8 mouse cellular contexts compared by ENCODE assay signal in the genomic region with DNA sequence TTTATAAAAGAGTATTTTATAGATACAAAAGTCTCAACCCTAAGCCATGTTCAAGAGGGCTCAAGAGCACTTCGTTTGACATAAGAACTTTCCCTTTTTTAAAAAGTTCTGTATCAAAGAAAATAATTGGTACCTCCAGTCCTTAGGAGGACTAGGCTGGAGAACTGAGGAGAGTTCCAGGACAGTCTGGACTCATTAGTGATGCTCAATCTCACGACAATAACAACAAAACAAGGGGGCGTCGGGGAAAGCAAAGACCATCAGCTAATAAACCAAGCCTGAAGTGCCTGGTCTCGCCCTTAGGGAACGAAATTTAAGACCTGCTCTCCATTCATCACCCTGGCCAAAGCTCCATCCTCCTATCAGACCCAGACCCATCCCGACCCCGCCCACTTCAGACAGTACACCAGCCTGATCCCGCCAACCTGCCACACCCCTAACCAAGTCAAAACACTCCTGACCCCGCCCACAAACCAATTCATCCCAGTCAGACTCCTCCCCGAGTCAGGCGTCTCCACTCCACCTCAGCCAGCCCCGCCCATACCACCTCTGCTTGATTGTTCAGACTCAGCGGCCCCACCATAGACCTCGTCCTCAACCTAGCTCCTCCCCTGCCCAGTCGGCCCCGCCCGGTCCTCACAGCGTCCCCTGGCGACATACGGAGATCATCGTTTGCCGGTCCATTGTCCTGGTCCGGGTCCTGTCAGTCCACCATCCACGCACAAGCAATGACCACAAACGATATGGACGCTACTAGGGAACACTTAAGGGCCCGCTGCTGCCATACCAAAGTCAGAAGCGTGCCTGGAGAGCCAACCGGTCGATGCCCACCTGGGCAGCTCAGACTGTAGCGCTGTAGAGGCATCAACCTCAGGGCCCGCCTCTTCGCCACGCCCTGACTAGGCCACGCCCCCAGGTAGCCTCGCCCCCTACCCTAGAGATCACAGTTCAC. TPM values are rescaled to one million over a fixed set of nuclear protein-coding genes. Genes with fewer than 3 reads are reported as not detected.
DNase-seq lines count a peak whose midpoint lies in the region; ATAC-seq lines count a peak whose summit lies in the region.

No protein-coding gene starts in this region.

- peak overlapping the region; percentile 69 for H3K4me2 ChIP-seq in embryonic facial prominence, embryonic 12.5 days (replicated peaks)
- peak overlapping the region; percentile 82 for H3K4me2 ChIP-seq in heart, embryonic 16.5 days (ENCODE audit: low read depth, low read length)

- DNase-seq in right cerebral cortex, postnatal 10 days (ENCODE audit: low spot score in 2 of 2) = peak; percentile 29 to 31
- no peak for DNase-seq in right cerebral cortex, postnatal 14 days
- peak; percentile 77 for DNase-seq in kidney, postnatal 14 days
- DNase-seq in splenic B cell, adult 2 months (ENCODE audit: low read depth, low spot score) = peak; percentile 74
- no peak for DNase-seq in layer of hippocampus, adult 9-10 months (ENCODE audit: low spot score)

- H3K9ac ChIP-seq in embryonic facial prominence, embryonic 12.5 days = 0 out of 2 replicates have a peak overlapping the region, but pooled peaks have one; percentile 40
- H3K9ac ChIP-seq in heart, embryonic 16.5 days (ENCODE audit: low read length) = no peak overlapping the region

- H3K9me3 ChIP-seq in embryonic facial prominence, embryonic 12.5 days = no peaks in the 10 kb centered on the region
- no peaks in the 10 kb centered on the region for H3K9me3 ChIP-seq in heart, embryonic 16.5 days (replicated peaks; ENCODE audit: control insufficient read depth, low read length)

- 0 out of 2 replicates have a peak overlapping the region, but pooled peaks have one; percentile 5 for H3K27ac ChIP-seq in embryonic facial prominence, embryonic 12.5 days
- H3K27ac ChIP-seq in heart, embryonic 16.5 days (ENCODE audit: low read length) = no peak overlapping the region
- H3K27ac ChIP-seq in macrophage = no peak overlapping the region

- no peaks in the 10 kb centered on the region for H3K79me2 ChIP-seq in macrophage (ENCODE audit: inconsistent target)

- H3K4me3 ChIP-seq in embryonic facial prominence, embryonic 12.5 days = peak overlapping the region; percentile 40
- H3K4me3 ChIP-seq in heart, embryonic 16.5 days (ENCODE audit: low read length) = peak overlapping the region; percentile 44
- H3K4me3 ChIP-seq in macrophage (ENCODE audit: inconsistent target) = peak overlapping the region; percentile 8; the same call in 1 of the 2 replicates

- no peaks in the 10 kb centered on the region for H3K36me3 ChIP-seq in embryonic facial prominence, embryonic 12.5 days
- no peaks in the 10 kb centered on the region for H3K36me3 ChIP-seq in heart, embryonic 16.5 days (ENCODE audit: control insufficient read depth, insufficient read depth)
- no peaks in the 10 kb centered on the region for H3K36me3 ChIP-seq in macrophage (ENCODE audit: inconsistent target)
- H3K36me3 ChIP-seq in splenic B cell, adult 2 months (ENCODE audit: control insufficient read depth, insufficient read depth, low read length, poor library complexity, severe bottlenecking) = no peaks in the 10 kb centered on the region

- 1% methylated on average over 37 of the region's 37 CpGs for WGBS in embryonic facial prominence, embryonic 12.5 days
- 2% methylated on average over 37 of the region's 37 CpGs for WGBS in heart, embryonic 16.5 days
- WGBS in macrophage (ENCODE audit: missing documents) = 8% methylated on average over 35 of the region's 37 CpGs

- no peaks in the 10 kb centered on the region for H3K4me1 ChIP-seq in embryonic facial prominence, embryonic 12.5 days
- H3K4me1 ChIP-seq in heart, embryonic 16.5 days (ENCODE audit: control insufficient read depth, insufficient read depth, low read length) = 0 out of 2 replicates have a peak, but pooled peaks cover 3% of the 10 kb centered on the region

- no peaks in the 10 kb centered on the region for H3K27me3 ChIP-seq in embryonic facial prominence, embryonic 12.5 days
- H3K27me3 ChIP-seq in heart, embryonic 16.5 days (ENCODE audit: control insufficient read depth, insufficient read depth, low read length) = no peaks in the 10 kb centered on the region
- no peaks in the 10 kb centered on the region for H3K27me3 ChIP-seq in splenic B cell, adult 2 months (ENCODE audit: control insufficient read depth, insufficient read depth, low read length, poor library complexity, severe bottlenecking)

- ATAC-seq in embryonic facial prominence, embryonic 12.5 days (ENCODE audit: insufficient number of reproducible peaks, insufficient read depth, low FRiP score, low TSS enrichment) = peak; percentile 87
- peak; percentile 60 for ATAC-seq in heart, embryonic 16.5 days (replicated peaks; ENCODE audit: extremely low read depth, insufficient read depth, low FRiP score)

RNA-seq across cellular contexts. Expression of a gene that starts 35.5 kb away (rescaled TPM):
- 0.08 TPM in 1 of 2 replicates, not detected in the other for polyA plus RNA-seq in embryonic facial prominence, embryonic 12.5 days (2016; fragmentation: Nextera tagmentation; extraction: Ambion mirVana)
- polyA plus RNA-seq in heart, embryonic 16.5 days (2015; fragmentation: Nextera tagmentation; extraction: Ambion mirVana) = 0.08 TPM in 1 of 2 replicates, not detected in the other
- total RNA-seq in macrophage (2018; cell fraction: chromatin; rRNA removed) = 1 to 10 TPM in 1 of 26 experiments, under 1 TPM in 9, not detected in 16; 0.33 to 1.7 (median 0.53) TPM
- under 1 TPM in 12 of 26 experiments, not detected in 14; 0.05 to 0.17 (median 0.08) TPM for total RNA-seq in macrophage (2018; cell fraction: cytosol; rRNA removed)
- total RNA-seq in macrophage (2018; cell fraction: nucleus; rRNA removed) = under 1 TPM in 4 of 26 experiments, not detected in 22; 0.33 to 0.91 (median 0.53) TPM
- 0.17 TPM in 1 of 3 replicates, not detected in the others for polyA plus RNA-seq in macrophage (2018)

RNA-seq across cellular contexts. Expression of a gene that starts 39.7 kb away (rescaled TPM):
- 0.56 and 1.2 TPM in 2 replicates for polyA plus RNA-seq in embryonic facial prominence, embryonic 12.5 days (2016; fragmentation: Nextera tagmentation; extraction: Ambion mirVana)
- polyA plus RNA-seq in heart, embryonic 16.5 days (2015; fragmentation: Nextera tagmentation; extraction: Ambion mirVana) = 4.2 and 6.4 TPM in 2 replicates
- total RNA-seq in macrophage (2018; cell fraction: chromatin; rRNA removed) = 100 to 1,000 TPM in 4 of 26 experiments, 10 to 100 TPM in 20, 1 to 10 TPM in 2; 5.4 to 224 (median 59.7) TPM
- total RNA-seq in macrophage (2018; cell fraction: cytosol; rRNA removed) = 100 to 1,000 TPM in 14 of 26 experiments, 10 to 100 TPM in 12; 30.0 to 238 (median 133) TPM
- 100 to 1,000 TPM in 15 of 26 experiments, 10 to 100 TPM in 11; 16.8 to 231 (median 146) TPM for total RNA-seq in macrophage (2018; cell fraction: nucleus; rRNA removed)
- polyA plus RNA-seq in macrophage (2018) = 32.0 to 97.2 TPM (median 40.6 TPM) in 3 replicates

RNA-seq across cellular contexts. Expression of a gene that starts 39.8 kb away (rescaled TPM):
- polyA plus RNA-seq in embryonic facial prominence, embryonic 12.5 days (2016; fragmentation: Nextera tagmentation; extraction: Ambion mirVana) = 2.7 and 2.9 TPM in 2 replicates
- polyA plus RNA-seq in heart, embryonic 16.5 days (2015; fragmentation: Nextera tagmentation; extraction: Ambion mirVana) = 8.2 and 12.3 TPM in 2 replicates
- total RNA-seq in macrophage (2018; cell fraction: chromatin; rRNA removed) = 100 to 1,000 TPM in 1 of 26 experiments, 10 to 100 TPM in 17, 1 to 10 TPM in 8; 3.2 to 240 (median 39.1) TPM
- total RNA-seq in macrophage (2018; cell fraction: cytosol; rRNA removed) = 100 to 1,000 TPM in 14 of 26 experiments, 10 to 100 TPM in 12; 29.0 to 298 (median 166) TPM
- total RNA-seq in macrophage (2018; cell fraction: nucleus; rRNA removed) = 100 to 1,000 TPM in 15 of 26 experiments, 10 to 100 TPM in 11; 11.5 to 293 (median 127) TPM
- 25.7 to 94.8 TPM (median 34.2 TPM) in 3 replicates for polyA plus RNA-seq in macrophage (2018)

Comparison
In these comparisons a context has a peak if more than half of its experiments do, and no peak if none do; other contexts are left out.
1. DNase-seq: peak in right cerebral cortex, postnatal 10 days (2 of 2), kidney, postnatal 14 days (single experiment) and splenic B cell, adult 2 months (single experiment); none in right cerebral cortex, postnatal 14 days (single experiment) and layer of hippocampus, adult 9-10 months (single experiment).
2. Peak in every context shown above with its lines, with median percentiles within 50 percentile points of each other: H3K4me3 ChIP-seq.